Mouse (Mus musculus): ENCODE data around the gene Mast4. TPM values are rescaled to one million over a fixed set of nuclear protein-coding genes. Genes with fewer than 3 reads are reported as not detected.

Mast4 gene
- total RNA-seq, 2 experiments from 2014 or later = 48.4 to 58.4 TPM

DNA sequence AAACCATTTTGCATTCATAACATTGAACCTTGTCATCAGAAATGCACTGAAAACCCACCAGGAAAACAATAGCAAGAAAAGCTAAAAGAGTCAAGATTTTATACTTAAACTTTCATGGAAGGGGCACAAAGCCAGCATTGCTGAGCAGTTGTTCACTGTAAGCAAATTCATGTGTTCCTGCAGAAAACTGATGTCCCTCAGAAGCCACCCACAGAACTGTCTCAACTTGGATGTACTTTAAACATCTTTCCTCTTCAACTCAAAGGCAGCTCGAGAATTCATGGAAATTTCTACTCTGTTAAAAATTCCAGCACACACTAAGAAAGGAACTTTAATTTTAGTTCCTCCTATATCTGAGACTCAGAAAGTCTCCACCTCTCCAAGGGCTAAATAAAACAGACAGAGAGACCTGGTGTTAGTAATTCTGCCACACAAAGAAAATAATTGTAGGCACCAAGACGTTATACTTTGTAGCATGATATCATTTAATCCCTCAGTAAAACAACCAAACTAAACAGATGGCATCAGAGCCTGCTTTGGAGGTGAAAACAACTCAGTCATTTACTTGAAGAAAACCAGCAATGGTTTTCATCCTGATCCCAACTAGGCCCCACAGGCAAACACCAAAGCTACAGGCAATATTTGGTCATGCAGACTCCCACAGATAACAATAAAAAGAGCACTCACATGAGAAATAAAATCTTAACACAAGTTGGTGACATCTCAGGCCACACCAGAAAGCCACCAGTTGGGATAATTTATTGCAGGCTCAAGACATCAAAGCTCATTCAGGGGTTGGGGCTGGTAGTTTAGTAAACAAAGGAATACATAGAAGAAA lies 134.3 kb downstream of the Mast4 start:
- DNase-seq (ENCODE audit: low spot score in 2 of 2) = no peak

DNA sequence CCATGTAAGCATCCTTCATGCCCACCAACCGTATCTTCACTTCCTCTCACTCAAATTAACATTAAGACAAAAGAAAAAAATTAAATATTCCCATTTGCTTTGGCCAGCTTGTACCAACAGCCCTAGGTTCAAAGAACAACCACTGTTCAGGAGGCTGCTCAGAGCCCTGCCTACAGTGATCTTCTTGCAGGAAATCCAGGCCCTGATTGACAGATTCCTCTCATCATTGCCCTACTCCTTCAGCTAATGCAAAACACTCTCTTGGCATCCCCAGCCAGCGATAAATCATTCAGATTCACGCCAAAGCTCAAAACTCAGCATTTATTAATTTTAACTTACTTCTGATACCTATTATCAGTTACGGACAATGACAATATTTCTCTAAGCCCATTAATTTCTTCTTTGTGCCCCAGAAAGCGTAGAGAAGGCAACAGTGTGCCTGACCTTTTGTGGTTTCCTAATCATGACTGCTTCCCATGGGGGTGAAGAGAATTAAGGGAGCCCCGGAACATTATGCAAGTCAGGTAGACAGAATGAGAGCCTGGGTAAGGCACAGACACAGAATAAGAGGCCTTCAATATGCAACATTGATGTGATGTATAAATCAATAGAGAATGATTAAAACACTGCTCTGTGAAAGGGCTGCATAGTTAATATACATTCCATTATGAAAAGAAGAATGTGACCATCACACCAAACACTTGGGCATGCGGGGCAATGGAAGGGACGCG lies 135.9 kb downstream of the Mast4 start:
- DNase-seq (ENCODE audit: low spot score in 2 of 2) = no peak

DNA sequence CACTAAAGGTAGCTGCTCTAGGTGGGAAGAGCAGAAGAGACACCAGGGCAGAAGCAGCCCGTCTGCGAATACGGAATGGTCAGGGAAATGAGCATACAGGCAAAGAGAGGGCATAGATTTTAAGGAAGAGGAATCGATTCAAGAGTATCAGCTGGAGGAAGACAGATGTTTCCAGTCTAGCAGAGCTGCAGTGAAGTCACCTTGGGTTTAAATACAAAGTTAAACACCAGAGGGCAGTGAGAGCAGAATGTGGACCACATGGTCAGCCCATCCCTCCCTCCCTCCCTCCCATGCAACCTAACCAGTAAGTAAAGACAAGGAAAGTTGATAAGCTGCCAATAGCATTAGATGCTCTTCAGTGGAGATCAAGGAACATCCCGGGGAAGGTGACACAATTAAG lies 138.0 kb downstream of the Mast4 start:
- DNase-seq (ENCODE audit: low spot score in 2 of 2) = no peak

DNA sequence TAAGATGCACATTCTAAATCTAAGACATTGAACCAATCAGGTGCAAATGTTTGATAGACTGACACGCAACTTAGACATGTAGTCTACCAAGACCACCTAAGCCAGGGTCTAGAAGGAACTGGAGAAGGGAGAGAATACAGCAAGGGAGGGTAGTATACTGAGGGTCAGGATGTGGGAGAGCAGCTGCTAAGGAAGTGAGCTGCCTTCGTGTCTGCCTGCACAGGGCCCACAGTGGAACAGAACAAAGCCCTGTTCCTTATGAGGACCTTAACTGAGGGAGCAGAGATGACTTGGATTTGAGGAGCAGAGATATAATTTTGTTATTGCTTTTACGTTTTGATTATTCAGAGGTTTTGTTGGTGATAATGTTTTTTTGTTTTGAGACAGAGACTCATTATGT lies 138.4 kb downstream of the Mast4 start:
- no peak for DNase-seq (ENCODE audit: low spot score in 2 of 2)

DNA sequence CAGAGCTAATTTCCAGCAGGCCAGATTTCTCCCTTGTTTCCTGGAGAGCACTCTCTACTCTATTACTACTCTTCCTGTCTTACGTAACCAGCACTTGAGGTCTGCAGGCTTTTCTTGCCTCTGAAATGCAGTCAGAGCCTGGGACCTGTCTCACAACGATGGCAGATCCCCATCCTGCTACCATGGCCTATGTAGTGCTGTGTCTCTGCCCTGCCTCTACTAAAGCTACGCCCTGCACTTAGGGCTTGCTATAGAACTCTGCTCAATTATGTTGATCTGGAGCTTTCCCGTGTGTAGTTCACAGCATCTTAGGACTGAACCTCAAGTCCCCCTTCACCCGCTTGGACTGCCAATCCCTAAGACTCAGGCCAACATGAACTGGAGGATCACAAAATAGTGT lies 150.7 kb downstream of the Mast4 start:
- no peak for DNase-seq (ENCODE audit: low spot score in 2 of 2)

DNA sequence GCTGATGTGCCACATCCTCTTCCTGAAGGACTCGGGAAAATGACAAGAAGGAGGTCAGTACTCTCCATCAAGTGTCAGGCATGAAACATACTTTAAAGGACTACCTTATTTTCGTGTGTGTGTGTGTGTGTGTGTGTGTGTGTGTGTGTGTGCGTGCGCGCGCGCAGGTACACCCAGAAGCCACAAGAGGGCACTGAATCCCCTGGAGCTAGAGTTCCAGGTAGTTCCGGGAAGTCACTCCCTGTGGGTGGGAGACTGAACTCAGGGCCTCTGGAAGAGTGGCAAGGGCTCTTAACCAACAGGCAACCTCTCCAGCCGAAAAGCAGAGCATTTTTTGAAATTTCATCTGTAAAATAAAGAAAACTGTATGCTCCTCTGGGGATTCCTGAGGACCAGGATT lies 152.5 kb downstream of the Mast4 start:
- no peak for DNase-seq (ENCODE audit: low spot score in 2 of 2)

DNA sequence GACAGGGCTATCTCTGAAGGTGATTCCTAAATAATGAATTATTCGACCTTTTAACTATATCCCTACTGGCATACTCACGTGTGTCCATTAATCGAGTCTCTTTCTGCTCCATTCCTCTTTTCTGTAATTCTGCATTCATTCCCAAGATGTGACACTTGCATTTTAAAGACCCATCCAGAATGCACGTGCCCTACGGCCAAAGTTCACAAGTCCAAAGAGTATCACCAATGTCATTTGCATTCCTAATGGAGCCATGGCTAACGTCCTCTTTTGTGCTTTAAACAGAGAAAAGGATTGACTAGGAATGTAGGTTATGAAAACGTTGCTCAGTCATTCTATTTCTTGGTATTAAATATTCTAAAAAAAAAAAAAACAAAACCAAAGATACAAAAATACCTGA lies 157.4 kb downstream of the Mast4 start:
- DNase-seq (ENCODE audit: low spot score in 2 of 2) = no peak

DNA sequence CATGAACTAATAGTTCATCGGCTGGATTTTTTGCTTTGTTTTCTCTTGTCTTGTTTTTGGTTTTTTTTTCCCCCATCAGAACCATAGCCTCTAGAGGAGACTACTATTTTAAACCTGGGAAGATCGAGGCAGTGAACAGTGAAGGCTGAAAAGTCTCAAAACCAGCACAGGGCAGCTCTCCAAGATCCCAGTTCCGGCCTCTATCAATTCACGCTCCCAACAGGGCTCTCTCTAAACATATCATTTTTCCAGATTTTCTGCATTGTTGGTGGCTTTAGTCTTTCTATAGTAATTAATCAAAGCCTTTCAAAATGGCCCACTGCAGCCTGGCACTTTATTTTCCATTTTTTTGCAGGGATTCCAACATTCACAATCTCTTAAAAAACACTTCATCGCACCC lies 159.9 kb downstream of the Mast4 start:
- no peak for DNase-seq (ENCODE audit: low spot score in 2 of 2)

DNA sequence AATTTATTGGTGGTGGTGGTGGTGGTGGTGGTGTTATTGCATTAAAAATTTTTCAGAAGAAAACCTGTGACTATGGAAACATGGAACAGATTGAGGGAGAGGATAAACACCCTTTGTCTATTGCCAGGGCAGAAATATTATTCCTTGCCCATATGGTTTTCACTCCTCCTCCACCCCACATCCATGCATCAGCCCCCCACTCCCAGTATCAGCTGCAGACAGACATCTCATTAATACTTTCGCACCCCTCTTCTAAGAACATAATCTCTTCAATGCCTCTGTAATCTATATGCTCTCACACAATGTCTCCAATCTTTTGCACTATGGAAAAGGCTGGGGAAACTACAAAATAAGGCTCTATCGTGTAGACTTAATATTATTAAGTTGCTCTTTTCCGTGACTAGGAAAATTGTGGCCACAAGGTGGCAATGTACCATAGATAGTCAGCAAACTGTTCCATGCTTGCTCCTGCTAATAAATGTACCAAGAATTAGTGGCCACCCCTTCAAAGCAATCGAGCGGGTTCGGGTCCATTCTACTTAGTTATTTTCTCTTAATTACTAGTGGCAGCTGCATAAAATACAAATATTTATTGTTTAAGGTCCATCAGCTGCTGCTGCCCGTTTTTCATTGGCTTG lies 160.6 kb downstream of the Mast4 start:
- peak; percentile 73 to 84 for DNase-seq (ENCODE audit: low spot score in 2 of 2)

DNA sequence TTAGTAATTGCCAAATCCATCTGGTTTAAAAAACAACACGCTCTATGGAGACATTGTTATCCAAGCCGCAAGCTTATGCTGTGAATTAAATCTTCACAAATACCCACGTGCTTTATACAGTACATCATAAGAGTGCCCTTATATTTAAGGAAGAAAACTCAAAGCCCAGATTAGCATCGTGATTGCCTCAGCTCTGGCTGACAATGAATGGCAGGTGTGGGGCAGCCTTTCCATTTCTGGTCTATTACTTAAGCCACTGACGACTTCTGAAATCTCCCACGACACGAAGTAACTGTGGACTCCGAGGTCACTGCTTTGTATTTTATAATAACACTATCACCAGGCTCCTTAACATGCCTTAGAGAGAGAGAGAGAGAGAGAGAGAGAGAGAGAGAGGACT lies 182.4 kb downstream of the Mast4 start:
- DNase-seq (ENCODE audit: low spot score in 2 of 2) = no peak

DNA sequence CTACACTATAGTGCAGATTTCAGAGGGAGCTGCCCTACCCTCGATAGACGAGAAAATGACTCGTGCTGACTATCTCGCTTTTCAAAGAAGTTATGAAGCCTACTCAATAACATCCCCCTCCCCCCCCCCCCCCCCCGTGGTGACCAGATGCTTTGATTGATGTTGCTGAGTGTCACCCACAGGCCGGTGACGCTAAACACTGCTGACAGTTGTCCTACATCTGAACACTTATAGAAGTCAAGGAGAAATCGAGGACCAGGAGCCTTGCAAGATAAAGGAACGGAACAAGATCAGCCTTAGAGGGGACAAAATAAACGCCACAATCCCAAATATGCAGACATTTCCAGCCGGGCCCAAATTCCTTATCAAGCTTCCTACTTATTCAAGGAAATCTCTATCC lies 183.1 kb downstream of the Mast4 start:
- no peak for DNase-seq (ENCODE audit: low spot score in 2 of 2)

DNA sequence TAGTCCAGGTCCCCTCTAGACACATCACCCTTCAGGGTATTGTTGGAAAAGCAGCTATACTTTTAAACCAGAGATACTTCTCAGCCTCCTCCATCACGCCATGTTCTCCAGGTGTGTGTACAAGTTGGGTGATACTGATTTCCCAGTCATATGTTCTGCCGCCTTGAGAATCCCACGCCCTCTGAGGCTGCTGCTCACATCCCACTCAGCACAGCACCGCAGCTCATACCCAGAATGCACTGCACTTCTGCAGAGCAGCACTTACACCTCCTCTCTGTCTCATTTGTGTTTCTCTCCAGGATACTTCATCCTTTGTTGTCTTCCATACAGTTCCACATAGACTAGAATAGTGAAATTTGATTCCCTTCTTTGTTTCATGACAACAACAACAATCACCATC lies 183.6 kb downstream of the Mast4 start:
- DNase-seq (ENCODE audit: low spot score in 2 of 2) = no peak

DNA sequence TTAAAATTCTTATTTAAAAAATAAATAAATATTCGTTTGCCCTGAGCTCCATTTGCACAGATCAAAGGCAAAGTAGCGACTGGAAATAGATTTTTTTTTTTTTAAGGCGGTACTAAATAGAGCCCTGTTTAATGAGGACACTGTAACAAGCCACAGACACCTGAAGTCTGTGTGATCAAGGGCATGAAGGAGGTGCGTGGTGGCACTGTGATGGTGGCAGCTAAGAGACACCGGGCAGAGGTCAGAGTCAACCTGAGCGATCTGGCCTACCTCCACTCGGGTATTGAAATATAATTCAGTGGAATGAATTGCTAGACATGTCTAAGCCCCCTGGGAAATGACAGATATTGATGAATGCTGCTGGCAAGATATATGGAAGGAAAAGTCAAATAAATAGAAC lies 184.9 kb downstream of the Mast4 start:
- no peak for DNase-seq (ENCODE audit: low spot score in 2 of 2)

DNA sequence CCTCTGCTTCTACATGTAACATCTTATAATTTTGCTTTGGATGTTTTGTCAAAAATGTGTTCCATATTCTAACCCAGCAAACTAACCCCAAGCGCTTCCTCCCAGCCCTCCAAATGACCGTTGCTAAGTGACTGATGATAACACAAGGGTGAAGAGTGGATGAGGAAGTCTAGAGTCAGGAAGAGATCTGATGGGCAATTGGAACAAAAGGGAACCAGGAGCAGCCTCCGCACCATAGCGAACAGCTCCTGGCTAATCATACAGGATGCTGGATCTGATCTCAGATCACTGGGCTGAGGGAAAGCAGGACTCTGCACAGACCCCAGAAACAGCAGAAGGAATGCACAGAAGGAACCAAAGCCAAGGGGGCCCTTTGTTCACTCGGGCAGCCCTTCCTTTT lies 190.0 kb downstream of the Mast4 start:
- no peak for DNase-seq (ENCODE audit: low spot score in 2 of 2)

DNA sequence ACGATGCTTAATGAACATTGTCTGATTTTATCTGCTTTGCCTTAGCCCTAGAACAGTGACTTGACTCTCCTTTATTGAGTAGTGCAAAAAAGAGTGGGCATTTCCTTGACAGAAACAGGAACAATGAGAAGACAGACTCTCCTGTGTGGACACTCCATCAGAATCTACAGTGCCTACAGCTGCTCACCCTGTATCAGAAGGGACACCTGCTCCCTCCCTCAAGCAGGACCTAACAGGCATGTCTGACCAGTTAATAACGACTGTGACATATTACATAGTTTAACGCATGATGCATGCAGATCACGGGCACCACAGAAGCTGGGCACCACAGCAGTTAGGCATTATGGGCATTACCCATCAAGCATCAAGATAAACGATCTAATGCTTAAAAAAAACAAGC lies 193.0 kb downstream of the Mast4 start:
- DNase-seq (ENCODE audit: low spot score in 2 of 2) = no peak

DNA sequence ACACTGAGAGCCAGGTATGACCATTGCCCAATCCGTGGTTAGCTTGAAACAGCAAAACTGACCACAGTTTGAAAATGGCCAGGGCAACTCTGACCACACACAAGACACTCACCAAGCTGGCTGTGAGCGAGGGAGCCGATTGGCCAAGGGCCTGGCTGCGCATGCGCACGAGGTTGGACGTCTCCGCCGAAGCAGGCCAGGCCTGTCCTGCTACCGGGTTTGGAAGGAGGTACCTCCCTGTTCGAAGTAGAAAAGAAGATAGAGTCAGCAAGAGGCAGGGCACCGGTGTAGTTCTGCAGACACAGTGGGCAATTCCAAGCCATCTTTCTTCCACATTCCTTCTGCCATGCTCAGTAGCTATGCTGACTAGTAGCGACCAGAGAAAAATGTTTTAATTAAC lies 194.2 kb downstream of the Mast4 start:
- DNase-seq (ENCODE audit: low spot score in 2 of 2) = no peak

DNA sequence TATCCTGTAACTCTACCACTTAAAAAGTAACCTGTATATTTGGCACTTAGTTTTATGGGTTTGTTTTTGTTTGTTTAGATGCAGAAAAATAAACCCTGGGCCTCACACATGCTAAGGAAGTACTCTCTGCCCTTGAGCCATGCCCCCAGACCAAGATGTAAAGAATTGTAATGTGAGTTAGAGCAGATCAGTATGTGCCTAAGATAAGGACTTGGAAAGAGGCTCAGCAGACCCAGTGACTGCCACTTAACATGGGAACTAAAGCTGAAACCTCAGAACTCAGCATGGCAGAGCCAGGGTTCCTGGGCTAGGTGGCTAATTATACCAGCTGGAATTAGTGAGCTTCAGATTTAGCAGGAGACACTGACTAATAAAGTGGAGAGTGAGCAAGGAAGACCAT lies 196.0 kb downstream of the Mast4 start:
- no peak for DNase-seq (ENCODE audit: low spot score in 2 of 2)

DNA sequence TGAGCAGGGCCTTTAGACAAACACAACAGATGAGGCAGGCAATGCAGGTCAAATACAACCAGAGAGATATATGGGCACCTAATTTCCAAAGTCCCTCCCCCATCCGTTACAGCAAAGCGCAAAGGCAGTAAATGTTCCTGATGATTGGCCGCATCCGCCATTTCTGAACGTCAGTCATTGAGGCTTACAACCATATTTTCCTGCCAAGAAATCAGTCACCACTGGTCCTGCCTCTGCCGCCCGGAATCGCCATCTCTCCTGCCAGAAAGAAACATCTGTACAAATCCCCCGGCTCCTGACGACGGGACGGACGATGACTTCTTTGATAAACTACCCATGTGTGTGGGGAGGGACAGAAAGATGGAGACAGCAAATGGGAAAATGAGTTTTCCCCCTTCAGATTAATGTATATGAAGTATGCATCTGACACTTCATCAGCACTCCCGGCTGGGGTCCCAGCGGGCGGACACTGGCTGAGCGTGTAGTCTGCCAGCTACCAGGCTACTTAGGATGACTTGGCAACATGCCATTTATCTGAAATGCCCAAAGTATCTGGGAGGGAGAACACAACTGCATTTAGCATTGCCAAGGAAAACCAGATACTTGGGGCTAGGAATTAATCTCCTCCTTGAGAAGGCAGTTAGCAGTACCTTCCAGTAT lies 198.9 kb downstream of the Mast4 start:
- DNase-seq (ENCODE audit: low spot score in 2 of 2) = no peak

DNA sequence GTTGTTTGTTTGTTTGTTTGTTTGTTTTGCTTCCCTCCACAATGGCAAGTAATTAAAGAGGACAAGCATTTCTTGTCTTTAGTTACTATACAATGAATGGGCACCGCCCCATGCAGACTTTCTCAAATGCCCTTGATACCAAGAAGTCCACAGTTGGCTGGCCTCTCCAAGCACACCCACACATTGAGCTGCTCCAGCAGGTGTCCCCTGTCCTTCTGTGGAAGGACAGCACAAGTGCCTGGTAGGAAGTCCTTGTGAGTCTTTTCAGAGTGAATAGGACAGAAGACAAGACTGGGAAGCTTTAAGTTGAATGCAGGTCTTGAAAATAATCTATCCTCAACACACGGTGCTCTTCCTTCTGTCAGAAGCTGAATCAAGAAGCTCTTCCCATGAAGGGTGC lies 202.5 kb downstream of the Mast4 start:
- DNase-seq (ENCODE audit: low spot score in 2 of 2) = no peak

DNA sequence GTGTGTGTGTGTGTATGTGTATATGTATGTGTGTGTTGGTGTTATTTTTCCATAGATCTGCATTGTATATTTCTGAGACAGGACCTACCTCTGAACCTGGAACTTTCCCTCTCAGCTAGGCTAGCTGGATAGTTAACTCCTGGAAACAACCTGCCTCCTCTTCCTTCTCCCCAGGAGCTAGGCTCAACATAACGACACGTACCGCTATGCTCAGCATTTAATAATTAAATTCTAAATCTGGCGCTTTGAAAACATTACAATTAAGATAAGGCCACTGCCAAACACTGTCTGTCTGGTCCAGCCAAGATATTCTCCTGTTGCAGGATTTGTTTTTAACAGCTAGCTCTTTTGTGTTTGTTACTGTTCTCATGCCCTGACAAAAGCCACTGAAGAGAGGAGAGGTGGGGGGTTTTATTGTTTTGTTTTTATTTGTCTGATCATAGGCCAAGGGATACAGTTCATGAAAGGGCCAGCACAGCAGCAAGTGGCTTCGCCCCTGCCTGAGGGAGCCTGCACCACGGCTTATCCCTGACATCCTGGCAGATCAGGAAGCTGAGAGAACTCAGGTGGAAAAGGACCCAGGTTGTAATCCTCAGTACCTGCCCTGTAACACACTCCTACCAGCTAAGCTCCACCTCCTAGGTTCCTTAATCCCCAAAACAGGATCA lies 205.0 kb downstream of the Mast4 start:
- no peak for DNase-seq (ENCODE audit: low spot score in 2 of 2)

DNA sequence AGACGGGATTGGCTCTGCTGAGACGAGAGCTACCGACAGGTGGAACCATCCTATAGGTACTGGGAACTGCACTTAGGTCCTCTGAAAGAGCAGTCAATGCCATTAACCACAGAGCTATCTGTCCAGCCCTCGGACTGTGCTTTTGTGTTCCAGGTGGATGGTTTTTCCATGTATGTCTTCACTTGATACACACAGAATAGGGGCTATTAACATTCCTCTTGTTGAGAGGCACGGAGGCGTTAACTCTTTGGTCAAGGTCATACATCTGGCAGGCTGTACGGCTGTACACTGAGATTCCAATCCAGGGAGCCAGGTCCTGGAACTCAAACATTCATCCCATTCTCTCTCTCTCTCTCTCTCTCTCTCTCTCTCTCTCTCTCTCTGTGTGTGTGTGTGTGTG lies 205.6 kb downstream of the Mast4 start:
- DNase-seq (ENCODE audit: low spot score in 2 of 2) = no peak

Measured in layer of hippocampus, postnatal 14 days (tissue).